Mouse (Mus musculus): ENCODE measurements around the gene Jpt1. TPM values are rescaled to one million over a fixed set of nuclear protein-coding genes. Genes with fewer than 3 reads are reported as not detected.

The Jpt1 gene
- polyA plus RNA-seq, 1 experiment, result 320 TPM

- Histone ChIP-seq H3K36me3 (ENCODE audit: control insufficient read depth, insufficient read depth) (no peaks in the 10 kb centered on the region), H3K79me3 (ENCODE audit: low read depth) (no peaks in the 10 kb centered on the region), H3K79me2 (ENCODE audit: control insufficient read depth, insufficient read depth) (no peaks in the 10 kb centered on the region), H3ac (ENCODE audit: control insufficient read depth, insufficient read length, low read depth) (no peak overlapping the region), H3K4me3 (ENCODE audit: insufficient read depth, poor library complexity, severe bottlenecking) (no peak overlapping the region), H3K27me3 (ENCODE audit: control insufficient read depth, insufficient read depth, insufficient read length) (peaks cover 17% of the 10 kb centered on the region)
- no peak for TF ChIP-seq USF1 (IDR thresholded peaks at IDR 0.05; ENCODE audit: low read depth)
- no peak for TF ChIP-seq CTCF (IDR thresholded peaks at IDR 0.05; ENCODE audit: control insufficient read depth, insufficient read depth, insufficient read length)
- no peak for TF ChIP-seq FOSL1 (IDR thresholded peaks at IDR 0.05; ENCODE audit: insufficient read depth, low read length, poor library complexity, severe bottlenecking)
- no peak for TF ChIP-seq MYOD1 (IDR thresholded peaks at IDR 0.05; ENCODE audit: control insufficient read depth, insufficient read length, low read depth)
- no peak for TF ChIP-seq MAX (IDR thresholded peaks at IDR 0.05)
- no peak for TF ChIP-seq CEBPB (IDR thresholded peaks at IDR 0.05; ENCODE audit: low read depth)
- TF ChIP-seq MYOG (IDR thresholded peaks at IDR 0.05; ENCODE audit: control insufficient read depth, extremely low read depth, insufficient read length), result no peak
Measured at GRCm38 (mm10) chr11:115464851-115465250, 49.3 kb downstream of the Jpt1 start.

GRCm38 (mm10) chr11:115463397-115463796 lies 50.8 kb downstream of the Jpt1 start:
- Histone ChIP-seq H3K4me3 (ENCODE audit: insufficient read depth, poor library complexity, severe bottlenecking) (no peak overlapping the region), H3K79me3 (ENCODE audit: low read depth) (no peaks in the 10 kb centered on the region), H3ac (ENCODE audit: control insufficient read depth, insufficient read length, low read depth) (no peak overlapping the region), H3K79me2 (ENCODE audit: control insufficient read depth, insufficient read depth) (no peaks in the 10 kb centered on the region), H3K36me3 (ENCODE audit: control insufficient read depth, insufficient read depth) (no peaks in the 10 kb centered on the region), H3K27me3 (ENCODE audit: control insufficient read depth, insufficient read depth, insufficient read length) (peaks cover 22% of the 10 kb centered on the region)
- TF ChIP-seq CTCF (IDR thresholded peaks at IDR 0.05; ENCODE audit: control insufficient read depth, insufficient read depth, insufficient read length) (no peak), FOSL1 (IDR thresholded peaks at IDR 0.05; ENCODE audit: insufficient read depth, low read length, poor library complexity, severe bottlenecking) (no peak), MYOG (IDR thresholded peaks at IDR 0.05; ENCODE audit: control insufficient read depth, extremely low read depth, insufficient read length) (no peak), MAX (IDR thresholded peaks at IDR 0.05) (no peak), CEBPB (IDR thresholded peaks at IDR 0.05; ENCODE audit: low read depth) (no peak), MYOD1 (IDR thresholded peaks at IDR 0.05; ENCODE audit: control insufficient read depth, insufficient read length, low read depth) (no peak), USF1 (IDR thresholded peaks at IDR 0.05; ENCODE audit: low read depth) (no peak)

GRCm38 (mm10) chr11:115462243-115462891 lies 51.8 kb downstream of the Jpt1 start, which contains the start of gene Slc16a5:
Gene Slc16a5, plus strand, starts transcription at chr11:115462474.
- Histone ChIP-seq H3K27me3 (ENCODE audit: control insufficient read depth, insufficient read depth, insufficient read length) (peaks cover 26% of the 10 kb centered on the region), H3ac (ENCODE audit: control insufficient read depth, insufficient read length, low read depth) (no peak within 1 kb of the TSS), H3K4me3 (ENCODE audit: insufficient read depth, poor library complexity, severe bottlenecking) (no peak within 1 kb of the TSS), H3K79me2 (ENCODE audit: control insufficient read depth, insufficient read depth) (no peaks in the 10 kb centered on the region), H3K36me3 (ENCODE audit: control insufficient read depth, insufficient read depth) (no peaks in the 10 kb centered on the region), H3K79me3 (ENCODE audit: low read depth) (no peaks in the 10 kb centered on the region)
- TF ChIP-seq MYOD1 (IDR thresholded peaks at IDR 0.05; ENCODE audit: control insufficient read depth, insufficient read length, low read depth) (no peak), CTCF (IDR thresholded peaks at IDR 0.05; ENCODE audit: control insufficient read depth, insufficient read depth, insufficient read length) (no peak), MAX (IDR thresholded peaks at IDR 0.05) (no peak), MYOG (IDR thresholded peaks at IDR 0.05; ENCODE audit: control insufficient read depth, extremely low read depth, insufficient read length) (no peak), FOSL1 (IDR thresholded peaks at IDR 0.05; ENCODE audit: insufficient read depth, low read length, poor library complexity, severe bottlenecking) (no peak), USF1 (IDR thresholded peaks at IDR 0.05; ENCODE audit: low read depth) (no peak), CEBPB (IDR thresholded peaks at IDR 0.05; ENCODE audit: low read depth) (no peak)

GRCm38 (mm10) chr11:115461846-115462242 lies 52.3 kb downstream of the Jpt1 start:
- no peak overlapping the region for H3ac ChIP-seq (ENCODE audit: control insufficient read depth, insufficient read length, low read depth)
- no peaks in the 10 kb centered on the region for H3K79me2 ChIP-seq (ENCODE audit: control insufficient read depth, insufficient read depth)
- no peak overlapping the region for H3K4me3 ChIP-seq (ENCODE audit: insufficient read depth, poor library complexity, severe bottlenecking)
- H3K27me3 ChIP-seq (ENCODE audit: control insufficient read depth, insufficient read depth, insufficient read length), result peaks cover 26% of the 10 kb centered on the region
- TF ChIP-seq USF1 (IDR thresholded peaks at IDR 0.05; ENCODE audit: low read depth), result no peak
- no peak for TF ChIP-seq CTCF (IDR thresholded peaks at IDR 0.05; ENCODE audit: control insufficient read depth, insufficient read depth, insufficient read length)
- no peaks in the 10 kb centered on the region for H3K36me3 ChIP-seq (ENCODE audit: control insufficient read depth, insufficient read depth)
- no peaks in the 10 kb centered on the region for H3K79me3 ChIP-seq (ENCODE audit: low read depth)

- H3ac ChIP-seq (ENCODE audit: control insufficient read depth, insufficient read length, low read depth), result no peak overlapping the region
- no peaks in the 10 kb centered on the region for H3K79me3 ChIP-seq (ENCODE audit: low read depth)
- H3K79me2 ChIP-seq (ENCODE audit: control insufficient read depth, insufficient read depth), result no peaks in the 10 kb centered on the region
- no peaks in the 10 kb centered on the region for H3K36me3 ChIP-seq (ENCODE audit: control insufficient read depth, insufficient read depth)
- TF ChIP-seq MAX (IDR thresholded peaks at IDR 0.05), result no peak
- TF ChIP-seq FOSL1 (IDR thresholded peaks at IDR 0.05; ENCODE audit: insufficient read depth, low read length, poor library complexity, severe bottlenecking), result no peak
- no peak for TF ChIP-seq MYOD1 (IDR thresholded peaks at IDR 0.05; ENCODE audit: control insufficient read depth, insufficient read length, low read depth)
- TF ChIP-seq USF1 (IDR thresholded peaks at IDR 0.05; ENCODE audit: low read depth), result no peak
- no peak for TF ChIP-seq CEBPB (IDR thresholded peaks at IDR 0.05; ENCODE audit: low read depth)
- no peak for TF ChIP-seq CTCF (IDR thresholded peaks at IDR 0.05; ENCODE audit: control insufficient read depth, insufficient read depth, insufficient read length)
- TF ChIP-seq MYOG (IDR thresholded peaks at IDR 0.05; ENCODE audit: control insufficient read depth, extremely low read depth, insufficient read length), result no peak
- H3K4me3 ChIP-seq (ENCODE audit: insufficient read depth, poor library complexity, severe bottlenecking), result no peak overlapping the region
- H3K27me3 ChIP-seq (ENCODE audit: control insufficient read depth, insufficient read depth, insufficient read length), result peaks cover 26% of the 10 kb centered on the region
Measured at GRCm38 (mm10) chr11:115460976-115461375, 53.2 kb downstream of the Jpt1 start.

GRCm38 (mm10) chr11:115457405-115457804 lies 56.8 kb downstream of the Jpt1 start:
- no peaks in the 10 kb centered on the region for H3K79me3 ChIP-seq (ENCODE audit: low read depth)
- H3K36me3 ChIP-seq (ENCODE audit: control insufficient read depth, insufficient read depth), result no peaks in the 10 kb centered on the region
- no peak overlapping the region for H3K4me3 ChIP-seq (ENCODE audit: insufficient read depth, poor library complexity, severe bottlenecking)
- H3K79me2 ChIP-seq (ENCODE audit: control insufficient read depth, insufficient read depth), result no peaks in the 10 kb centered on the region
- TF ChIP-seq MYOG (IDR thresholded peaks at IDR 0.05; ENCODE audit: control insufficient read depth, extremely low read depth, insufficient read length) (no peak), CEBPB (IDR thresholded peaks at IDR 0.05; ENCODE audit: low read depth) (no peak), MYOD1 (IDR thresholded peaks at IDR 0.05; ENCODE audit: control insufficient read depth, insufficient read length, low read depth) (no peak), USF1 (IDR thresholded peaks at IDR 0.05; ENCODE audit: low read depth) (no peak), CTCF (IDR thresholded peaks at IDR 0.05; ENCODE audit: control insufficient read depth, insufficient read depth, insufficient read length) (no peak)
- no peak overlapping the region for H3ac ChIP-seq (ENCODE audit: control insufficient read depth, insufficient read length, low read depth)
- peaks cover 19% of the 10 kb centered on the region for H3K27me3 ChIP-seq (ENCODE audit: control insufficient read depth, insufficient read depth, insufficient read length)
